Mouse (Mus musculus) liver, embryonic 14 days (tissue): ENCODE measurements around the gene Wnt10b. TPM values are rescaled to one million over a fixed set of nuclear protein-coding genes. Genes with fewer than 3 reads are reported as not detected.

Source experiments
- polyA plus RNA-seq: library from polyadenylated mRNA; depleted of rRNA; stranded (reverse); fragments of >200 nt; gene quantifications from 2 replicates; pipeline ENCODE4 v1.2.3, GENCODE M21; 2012; rRNA removed

Gene Wnt10b
- polyA plus RNA-seq: 0.01 and 0.05 TPM in 2 replicates

DNA sequence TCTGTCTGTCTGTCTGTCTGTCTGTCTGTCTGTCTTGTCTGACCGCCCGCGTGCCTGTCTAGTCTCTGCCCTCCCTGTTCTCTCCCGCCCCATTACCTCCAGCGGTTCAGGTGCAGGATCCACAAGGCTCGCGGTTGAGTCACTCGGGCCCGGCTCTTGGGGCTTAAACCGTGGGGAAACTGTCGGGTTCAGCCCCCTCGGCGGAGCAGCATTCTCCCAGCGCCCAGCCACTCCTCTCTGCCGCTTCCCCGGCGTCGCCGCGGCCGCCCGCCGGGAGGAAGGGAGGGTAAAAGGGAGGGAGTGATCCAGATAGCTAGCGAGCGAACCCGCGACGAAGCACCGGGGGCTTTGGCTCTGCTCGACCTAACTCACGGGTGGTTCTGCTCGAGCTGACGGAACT, at the start of gene Wnt10b:
TSS of gene Wnt10b (minus strand) at position 389 of the 400 bp plus-strand sequence.

DNA sequence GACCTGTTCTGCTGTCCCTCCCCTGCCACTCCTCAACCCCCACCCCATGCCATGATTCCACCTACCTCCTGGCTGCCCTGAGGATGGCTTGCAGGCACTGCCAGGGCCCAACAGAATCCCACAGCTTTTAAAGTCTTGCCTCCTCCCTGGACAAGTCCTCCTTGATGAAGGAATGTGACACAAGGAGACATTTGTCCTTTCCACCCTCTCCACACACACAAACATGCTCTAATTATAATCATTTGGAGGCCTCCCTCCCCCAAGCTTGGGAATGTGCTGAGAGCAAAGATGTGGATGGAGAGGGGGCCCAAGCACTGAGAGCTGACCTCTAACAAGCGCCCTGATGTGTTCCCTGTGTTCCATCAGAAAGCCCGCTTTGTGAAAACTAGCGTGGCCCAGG, 31.4 kb upstream of the Wnt10b start, which contains the start of gene Ddn:
TSS of gene Ddn (minus strand) at position 101 of the 400 bp plus-strand sequence.

DNA sequence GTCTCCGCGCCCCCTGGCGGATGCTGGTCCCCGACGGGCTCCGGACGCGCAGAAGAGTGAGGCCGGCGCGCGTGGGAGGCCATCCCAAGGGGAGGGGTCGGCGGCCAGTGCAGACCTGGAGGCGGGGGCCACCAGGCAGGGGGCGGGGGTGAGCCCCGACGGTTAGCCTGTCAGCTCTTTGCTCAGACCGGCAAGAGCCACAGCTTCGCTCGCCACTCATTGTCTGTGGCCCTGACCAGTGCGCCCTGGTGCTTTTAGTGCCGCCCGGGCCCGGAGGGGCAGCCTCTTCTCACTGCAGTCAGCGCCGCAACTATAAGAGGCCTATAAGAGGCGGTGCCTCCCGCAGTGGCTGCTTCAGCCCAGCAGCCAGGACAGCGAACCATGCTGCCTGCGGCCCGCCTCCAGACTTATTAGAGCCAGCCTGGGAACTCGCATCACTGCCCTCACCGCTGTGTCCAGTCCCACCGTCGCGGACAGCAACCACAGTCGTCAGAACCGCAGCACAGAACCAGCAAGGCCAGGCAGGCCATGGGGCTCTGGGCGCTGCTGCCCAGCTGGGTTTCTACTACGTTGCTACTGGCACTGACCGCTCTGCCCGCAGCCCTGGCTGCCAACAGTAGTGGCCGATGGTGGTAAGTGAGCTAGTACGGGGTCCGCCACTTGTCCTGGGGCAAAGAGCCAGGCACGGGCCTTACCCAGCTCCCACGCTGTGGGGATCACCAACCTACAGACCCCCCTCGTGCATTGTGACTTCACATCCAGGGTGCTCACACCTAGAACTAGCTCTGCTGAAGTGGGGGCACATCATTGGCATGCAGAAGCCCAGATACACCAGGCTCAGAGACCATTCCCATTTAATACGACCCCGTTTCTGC, 11.9 kb upstream of the Wnt10b start, which contains the start of gene Wnt1:
TSS of gene Wnt1 (plus strand) at position 197 of the 875 bp plus-strand sequence.

DNA sequence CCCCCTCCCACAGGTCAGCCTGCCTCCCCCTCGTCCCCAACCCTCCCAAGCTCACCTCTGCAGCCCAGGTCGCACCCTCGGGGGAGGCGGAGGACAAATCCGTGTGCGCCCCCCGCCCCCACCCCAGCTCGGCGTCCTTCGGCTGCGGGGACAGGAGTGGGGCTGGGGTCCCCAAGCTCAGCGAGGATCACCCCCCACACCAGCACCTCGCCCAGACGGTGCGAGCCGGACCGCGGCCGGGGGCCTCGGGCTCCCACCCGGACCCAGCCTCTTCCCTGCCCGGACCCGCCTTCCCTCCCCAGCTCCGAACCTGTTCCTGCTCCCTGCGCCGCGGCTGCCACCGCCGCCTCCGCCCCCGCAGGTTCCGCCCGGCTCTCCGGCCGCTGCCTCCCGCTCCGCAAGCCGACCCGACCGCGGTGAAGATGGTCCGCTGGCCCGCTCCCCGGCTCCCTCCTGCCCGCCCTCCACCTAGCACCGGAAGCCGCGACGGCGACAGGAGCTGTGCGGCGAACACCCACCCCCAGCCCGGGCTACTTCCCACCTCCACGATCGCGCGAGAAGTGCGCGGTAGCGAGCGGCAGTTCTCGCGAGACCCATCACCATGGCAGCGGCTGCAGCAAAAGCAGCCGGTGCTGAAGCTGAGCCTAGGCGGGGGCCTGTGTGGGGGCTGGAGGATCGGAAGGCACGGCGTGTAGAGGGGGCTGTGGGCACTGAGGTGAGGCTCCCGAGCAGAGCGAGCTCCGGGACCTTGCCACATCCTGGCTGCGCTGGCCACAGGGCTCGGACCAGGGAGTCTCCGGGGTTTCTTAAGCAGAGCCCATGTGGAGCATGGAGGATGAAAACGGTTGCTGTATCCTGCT, 15.1 kb downstream of the Wnt10b start, which contains the start of gene Arf3:
TSS of gene Arf3 (minus strand) at position 545 of the 860 bp plus-strand sequence.

DNA sequence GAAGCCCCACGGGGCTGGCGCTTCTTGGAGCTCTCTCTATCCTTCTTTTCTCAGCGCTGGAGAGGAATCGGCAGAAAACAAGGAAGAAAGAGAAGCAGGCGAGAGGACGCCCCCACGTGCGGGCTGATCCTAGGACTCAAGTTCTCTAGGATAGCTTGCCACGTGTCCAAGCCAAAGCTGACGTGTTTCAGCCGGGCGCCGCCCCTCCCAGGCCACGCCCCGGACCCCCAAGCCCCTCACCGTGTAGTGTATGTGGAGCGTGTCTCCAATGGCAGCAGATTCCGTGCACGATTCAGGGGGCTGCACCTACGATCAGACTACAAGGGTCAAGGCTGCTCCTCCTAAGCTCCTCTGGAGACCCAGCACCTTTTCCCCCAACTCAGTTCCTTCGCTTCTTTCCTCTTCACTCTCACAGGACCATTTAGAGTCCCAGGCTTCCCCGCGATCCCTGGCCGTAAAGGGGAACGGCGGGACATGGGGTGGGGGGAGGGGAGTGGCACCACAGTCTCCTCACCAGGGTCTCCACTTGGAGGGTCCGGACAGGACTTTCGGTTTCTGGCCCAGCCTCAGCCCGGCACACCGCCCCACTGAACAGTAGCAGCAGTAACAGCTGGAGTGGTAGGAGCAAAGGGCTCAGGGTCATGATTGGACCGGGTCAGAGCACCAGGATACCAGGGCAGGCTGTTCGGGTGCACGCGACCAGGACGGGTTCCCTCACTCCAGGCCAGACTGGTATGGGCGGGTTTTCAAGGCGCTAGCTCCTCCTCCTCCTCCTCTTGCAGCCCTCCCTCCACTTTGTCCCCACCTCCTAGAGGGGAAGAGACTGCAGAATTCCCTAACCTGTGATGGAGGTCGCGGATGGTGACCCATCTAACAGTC, 50.3 kb downstream of the Wnt10b start, which contains the start of gene Fkbp11:
TSS of gene Fkbp11 (minus strand) at position 756 of the 879 bp plus-strand sequence.

Other genes starting within 250 kb of the Wnt10b start
- 21.1 and 25.0 TPM in 2 replicates for gene Kansl2, start 243.9 kb downstream of the Wnt10b start, polyA plus RNA-seq
- gene Ccnt1, start 207.2 kb downstream of the Wnt10b start, polyA plus RNA-seq: 8.6 and 10.0 TPM in 2 replicates
- gene 4930415O20Rik, start 207.1 kb downstream of the Wnt10b start, polyA plus RNA-seq: not detected in 2 replicates
- gene Adcy6, start 168.1 kb downstream of the Wnt10b start, polyA plus RNA-seq: 11.1 and 13.4 TPM in 2 replicates
- 0.82 and 1.4 TPM in 2 replicates for gene Cacnb3, start 147.3 kb downstream of the Wnt10b start, polyA plus RNA-seq
- gene Ddx23, start 115.3 kb downstream of the Wnt10b start, polyA plus RNA-seq: 24.9 and 26.3 TPM in 2 replicates
- 0.52 and 0.66 TPM in 2 replicates for gene Rnd1, start 100.7 kb downstream of the Wnt10b start, polyA plus RNA-seq
- gene Ccdc65, start 69.9 kb downstream of the Wnt10b start, polyA plus RNA-seq: not detected in 2 replicates
- 63.5 and 71.3 TPM in 2 replicates for gene Fkbp11, start 50.0 kb downstream of the Wnt10b start, polyA plus RNA-seq
- 14.4 and 15.5 TPM in 2 replicates for gene Arf3, start 14.9 kb downstream of the Wnt10b start, polyA plus RNA-seq
- not detected in 2 replicates for gene Wnt1, start 11.7 kb upstream of the Wnt10b start, polyA plus RNA-seq
- gene Ddn, start 31.3 kb upstream of the Wnt10b start, polyA plus RNA-seq: 0.02 and 0.03 TPM in 2 replicates
- gene Prkag1, start 53.4 kb upstream of the Wnt10b start, polyA plus RNA-seq: 72.8 and 84.3 TPM in 2 replicates
- 5.0 and 5.8 TPM in 2 replicates for gene Kmt2d, start 93.1 kb upstream of the Wnt10b start, polyA plus RNA-seq
- 2.7 and 2.8 TPM in 2 replicates for gene Rhebl1, start 116.4 kb upstream of the Wnt10b start, polyA plus RNA-seq
- 0.07 and 0.08 TPM in 2 replicates for gene Dhh, start 120.4 kb upstream of the Wnt10b start, polyA plus RNA-seq
- gene Lmbr1l, start 140.1 kb upstream of the Wnt10b start, polyA plus RNA-seq: 6.1 and 7.2 TPM in 2 replicates
- 1,378 and 1,502 TPM in 2 replicates for gene Tuba1b, start 156.4 kb upstream of the Wnt10b start, polyA plus RNA-seq
- gene Gm49450, start 175.4 kb upstream of the Wnt10b start, polyA plus RNA-seq: 0.09 and 0.23 TPM in 2 replicates
- 42.3 and 48.3 TPM in 2 replicates for gene Tuba1a, start 175.6 kb upstream of the Wnt10b start, polyA plus RNA-seq